Mouse (Mus musculus): ENCODE measurements at regions not wholly inside any gene's neighbourhood (a gene's known extent, or its start where the extent isn't known, plus 50 kb on each side); places are given as distances from the start of the nearest gene placed in this dataset.

- no peak for DNase-seq (ENCODE audit: low spot score)
- intact Hi-C loops (cut with DNase I): no loop called here
These were observed 95.4 kb upstream of the Npas2 start for GRCm38 (mm10) chr1:39098154-39098553.

- intact Hi-C loops (cut with DNase I): no loop called here
- DNase-seq (ENCODE audit: low spot score): no peak
These were observed 94.3 kb upstream of the Npas2 start for GRCm38 (mm10) chr1:39099246-39099645.

GRCm38 (mm10) chr1:39100492-39100891 is 93.0 kb upstream of the Npas2 start:
- intact Hi-C loops (cut with DNase I): no loop called here
- DNase-seq (ENCODE audit: low spot score): no peak

- intact Hi-C loops (cut with DNase I): no loop called here
- DNase-seq (ENCODE audit: low spot score): no peak
These were observed 91.2 kb upstream of the Npas2 start for GRCm38 (mm10) chr1:39102126-39102905.

- DNase-seq (ENCODE audit: low spot score): no peak
- intact Hi-C loops (cut with DNase I): no loop called here
These were observed 90.3 kb upstream of the Npas2 start for GRCm38 (mm10) chr1:39102989-39103910.

GRCm38 (mm10) chr1:39105546-39106371 is 87.8 kb upstream of the Npas2 start:
- intact Hi-C loops (cut with DNase I): loop anchor here (5.0 kb wide), 1 partner anchor 87 kb away; the partner anchor contains the start of gene Npas2
- DNase-seq (ENCODE audit: low spot score): peak; percentile 26

GRCm38 (mm10) chr1:39106372-39106643 is 87.2 kb upstream of the Npas2 start:
- DNase-seq (ENCODE audit: low spot score): no peak
- intact Hi-C loops (cut with DNase I): loop anchor here (5.0 kb wide), 1 partner anchor 86 kb away; the partner anchor contains the start of gene Npas2

- intact Hi-C loops (cut with DNase I): loop anchor here (5.0 kb wide), 1 partner anchor 86 kb away; the partner anchor contains the start of gene Npas2
- no peak for DNase-seq (ENCODE audit: low spot score)
These were observed 86.9 kb upstream of the Npas2 start for GRCm38 (mm10) chr1:39106650-39107049.

- intact Hi-C loops (cut with DNase I): loop anchor here (5.0 kb wide), 1 partner anchor 66 kb away; no protein-coding TSS in a partner anchor
- no peak for DNase-seq (ENCODE audit: low spot score)
These were observed 77.2 kb upstream of the Npas2 start for GRCm38 (mm10) chr1:39116319-39116718.

GRCm38 (mm10) chr1:39122316-39123015 is 71.1 kb upstream of the Npas2 start:
- DNase-seq (ENCODE audit: low spot score): no peak
- intact Hi-C loops (cut with DNase I): no loop called here

- intact Hi-C loops (cut with DNase I): no loop called here
- no peak for DNase-seq (ENCODE audit: low spot score)
These were observed 70.3 kb upstream of the Npas2 start for GRCm38 (mm10) chr1:39123081-39123812.

GRCm38 (mm10) chr1:39123813-39124146 is 69.8 kb upstream of the Npas2 start:
- intact Hi-C loops (cut with DNase I): no loop called here
- DNase-seq (ENCODE audit: low spot score): no peak

- DNase-seq (ENCODE audit: low spot score): no peak
- intact Hi-C loops (cut with DNase I): no loop called here
These were observed 59.0 kb upstream of the Npas2 start for GRCm38 (mm10) chr1:39134521-39134920.

GRCm38 (mm10) chr1:39143054-39143453 is 50.5 kb upstream of the Npas2 start:
- intact Hi-C loops (cut with DNase I): no loop called here
- DNase-seq (ENCODE audit: low spot score): no peak

- intact Hi-C loops (cut with DNase I): no loop called here
- DNase-seq (ENCODE audit: low spot score): no peak
These were observed 49.9 kb upstream of the Npas2 start for GRCm38 (mm10) chr1:39143626-39144025.

Measured in heart, postnatal 25 days (tissue).